Mouse (Mus musculus) neural tube, embryonic 11.5 days (tissue): ENCODE measurements around the gene Acer3. TPM values are rescaled to one million over a fixed set of nuclear protein-coding genes. Genes with fewer than 3 reads are reported as not detected.

ENCODE experiments used
- ATAC-seq: fragments of 200-750 bp; cut with Nextera tagmentation; 2 replicates; pipeline ENCODE4 v1.8.0; 2017; ENCODE audit warnings: moderate number of reproducible peaks, mild to moderate bottlenecking, moderate TSS enrichment, moderate library complexity; ENCODE audit not compliant: insufficient read depth, low FRiP score, low TSS enrichment
- DNase-seq: peaks from one replicate; pipeline ENCODE4 v3.0.0-alpha.2; 2015; ENCODE audit warnings: low spot score
- H3K27ac ChIP-seq: fragments of 300-500 bp; sonication (generic); 2 replicates; pipeline ENCODE4 v1.5.1; 2014; ENCODE audit warnings: low read depth, mild to moderate bottlenecking, low read length
- H3K27me3 ChIP-seq: fragments of 300-500 bp; sonication (generic); 2 replicates; pipeline ENCODE4 v1.6.1; 2014; ENCODE audit warnings: mild to moderate bottlenecking, low read length, mixed read lengths; ENCODE audit not compliant: control insufficient read depth, insufficient read depth
- H3K36me3 ChIP-seq: fragments of 300-500 bp; sonication (generic); 2 replicates; pipeline ENCODE4 v1.6.1; 2014; ENCODE audit warnings: mild to moderate bottlenecking, low read length, moderate library complexity, mixed read lengths; ENCODE audit not compliant: control insufficient read depth, insufficient read depth
- H3K4me1 ChIP-seq: fragments of 300-500 bp; sonication (generic); 2 replicates; pipeline ENCODE4 v1.6.1; 2014; ENCODE audit warnings: low read length, mixed read lengths; ENCODE audit not compliant: control insufficient read depth, insufficient read depth
- H3K4me2 ChIP-seq: fragments of 300-500 bp; sonication (generic); 2 replicates; pipeline ENCODE4 v1.6.1; 2014; ENCODE audit warnings: low read depth, mild to moderate bottlenecking, moderate library complexity
- H3K4me3 ChIP-seq: fragments of 300-500 bp; sonication (generic); 2 replicates; pipeline ENCODE4 v1.5.1; 2014; ENCODE audit warnings: low read depth, low read length
- H3K9ac ChIP-seq: fragments of 300-500 bp; sonication (generic); 2 replicates; pipeline ENCODE4 v1.6.1; 2014; ENCODE audit warnings: mild to moderate bottlenecking, low read length
- H3K9me3 ChIP-seq: fragments of 300-500 bp; sonication (generic); 2 replicates; pipeline ENCODE4 v1.6.1; 2016; ENCODE audit warnings: low read length; ENCODE audit not compliant: control insufficient read depth
- WGBS: fragments of 180-500 bp; shearing (Covaris S2); extraction: QIAGEN DNeasy Blood & Tissue Kit; methylation state at CpG from one replicate; pipeline ENCODE4 v1.1.7; 2014; 5-methylcytosine and 5-hydroxymethylcytosine counted together
- polyA plus RNA-seq: library from polyadenylated mRNA; unstranded; fragments of >200 nt; fragmentation: Nextera tagmentation; extraction: Ambion mirVana; gene quantifications from 2 replicates; pipeline ENCODE4 v1.2.1, GENCODE M21; 2014

Acer3 gene
- 19.7 and 20.0 TPM in 2 replicates for polyA plus RNA-seq

GRCm38 (mm10) chr7:98321083-98321482, at the start of gene Acer3:
Gene Acer3, minus strand, starts transcription at chr7:98321208.
- no peaks in the 10 kb centered on the region for H3K36me3 ChIP-seq
- no peak within 1 kb of the TSS for H3K4me2 ChIP-seq
- ATAC-seq, result no peak
- no peak within 1 kb of the TSS for H3K4me3 ChIP-seq
- no peaks in the 10 kb centered on the region for H3K27me3 ChIP-seq
- 91% methylated on average over 2 of the region's 2 CpGs for WGBS
- no peaks in the 10 kb centered on the region for H3K9me3 ChIP-seq
- H3K4me1 ChIP-seq, result no peaks in the 10 kb centered on the region
- no peak within 1 kb of the TSS for H3K9ac ChIP-seq
- H3K27ac ChIP-seq, result no peak within 1 kb of the TSS
- DNase-seq, result no peak

GRCm38 (mm10) chr7:98369762-98370369, 48.9 kb upstream of the Acer3 start:
- 59% methylated on average over 10 of the region's 10 CpGs for WGBS
- no peak for DNase-seq
- no peak for ATAC-seq
- no peak overlapping the region for H3K4me2 ChIP-seq
- no peak overlapping the region for H3K9ac ChIP-seq
- no peaks in the 10 kb centered on the region for H3K27me3 ChIP-seq
- no peaks in the 10 kb centered on the region for H3K4me1 ChIP-seq
- H3K36me3 ChIP-seq, result no peaks in the 10 kb centered on the region
- H3K9me3 ChIP-seq, result no peaks in the 10 kb centered on the region
- no peak overlapping the region for H3K27ac ChIP-seq
- no peak overlapping the region for H3K4me3 ChIP-seq

- no peak for ATAC-seq
- H3K27ac ChIP-seq, result no peak overlapping the region
- peaks cover 12% of the 10 kb centered on the region for H3K4me1 ChIP-seq
- no peak for DNase-seq
- H3K4me2 ChIP-seq, result peak overlapping the region; percentile 89
- no peak overlapping the region for H3K4me3 ChIP-seq
- no peaks in the 10 kb centered on the region for H3K9me3 ChIP-seq
- 61% methylated on average over 2 of the region's 2 CpGs for WGBS
- H3K9ac ChIP-seq, result no peak overlapping the region
- H3K36me3 ChIP-seq, result no peaks in the 10 kb centered on the region
- H3K27me3 ChIP-seq, result no peaks in the 10 kb centered on the region
These were observed 40.7 kb upstream of the Acer3 start for GRCm38 (mm10) chr7:98361662-98362061.

GRCm38 (mm10) chr7:98361063-98361652, 40.1 kb upstream of the Acer3 start, which contains the start of gene Tsku:
Gene Tsku, minus strand, starts transcription at chr7:98361328.
- Histone ChIP-seq H3K4me1 (peaks cover 17% of the 10 kb centered on the region), H3K4me2 (peak within 1 kb of the TSS; percentile 89), H3K36me3 (no peaks in the 10 kb centered on the region), H3K4me3 (peak within 1 kb of the TSS; percentile 82), H3K27ac (peak within 1 kb of the TSS; percentile 51), H3K9ac (peak within 1 kb of the TSS; percentile 76), H3K27me3 (no peaks in the 10 kb centered on the region), H3K9me3 (no peaks in the 10 kb centered on the region)
- DNase-seq (peak; percentile 96), ATAC-seq (peak; percentile 89)
- WGBS, result 0% methylated on average over 48 of the region's 52 CpGs

GRCm38 (mm10) chr7:98360621-98360990, 39.6 kb upstream of the Acer3 start:
- DNase-seq (no peak), ATAC-seq (peak; percentile 28)
- Histone ChIP-seq H3K27me3 (no peaks in the 10 kb centered on the region), H3K36me3 (no peaks in the 10 kb centered on the region), H3K27ac (peak overlapping the region; percentile 51), H3K4me1 (peaks cover 22% of the 10 kb centered on the region), H3K9me3 (no peaks in the 10 kb centered on the region), H3K4me3 (peak overlapping the region; percentile 82), H3K4me2 (peak overlapping the region; percentile 89), H3K9ac (peak overlapping the region; percentile 76)
- 0% methylated on average over 20 of the region's 20 CpGs for WGBS

- Histone ChIP-seq H3K27ac (peak overlapping the region; percentile 51), H3K4me3 (peak overlapping the region; percentile 82), H3K4me2 (peak overlapping the region; percentile 89), H3K9ac (peak overlapping the region; percentile 76), H3K4me1 (peaks cover 27% of the 10 kb centered on the region), H3K27me3 (no peaks in the 10 kb centered on the region), H3K36me3 (no peaks in the 10 kb centered on the region), H3K9me3 (no peaks in the 10 kb centered on the region)
- DNase-seq (peak; percentile 80), ATAC-seq (peak; percentile 63)
- WGBS, result under 1% methylated on average over 33 of the region's 33 CpGs
These were observed 39.1 kb upstream of the Acer3 start for GRCm38 (mm10) chr7:98359951-98360620.

GRCm38 (mm10) chr7:98358016-98358415, 37.0 kb upstream of the Acer3 start:
- no peaks in the 10 kb centered on the region for H3K27me3 ChIP-seq
- 67% methylated on average over 1 of the region's 1 CpGs for WGBS
- H3K4me2 ChIP-seq, result no peak overlapping the region
- no peak overlapping the region for H3K4me3 ChIP-seq
- H3K9me3 ChIP-seq, result no peaks in the 10 kb centered on the region
- no peaks in the 10 kb centered on the region for H3K36me3 ChIP-seq
- no peak for ATAC-seq
- no peak for DNase-seq
- H3K4me1 ChIP-seq, result peaks cover 36% of the 10 kb centered on the region
- no peak overlapping the region for H3K27ac ChIP-seq
- H3K9ac ChIP-seq, result no peak overlapping the region

- H3K4me1 ChIP-seq, result peaks cover 36% of the 10 kb centered on the region
- ATAC-seq (no peak), DNase-seq (no peak)
- no peak overlapping the region for H3K9ac ChIP-seq
- no peak overlapping the region for H3K4me2 ChIP-seq
- 82% methylated on average over 5 of the region's 5 CpGs for WGBS
- H3K36me3 ChIP-seq, result 0 out of 2 replicates have a peak, but pooled peaks cover under 1% of the 10 kb centered on the region
- H3K27ac ChIP-seq, result no peak overlapping the region
- no peak overlapping the region for H3K4me3 ChIP-seq
- no peaks in the 10 kb centered on the region for H3K9me3 ChIP-seq
- no peaks in the 10 kb centered on the region for H3K27me3 ChIP-seq
These were observed 36.3 kb upstream of the Acer3 start for GRCm38 (mm10) chr7:98357324-98357723.
